Mouse (Mus musculus): ENCODE data around the gene Wdr46. TPM values are rescaled to one million over a fixed set of nuclear protein-coding genes. Genes with fewer than 3 reads are reported as not detected.
"Not testable (repeated sequence)": the region's sequence is repeated elsewhere in the genome, so short reads cannot be mapped to it uniquely, and the experiment has no call there.

The Wdr46 gene
- polyA plus RNA-seq, 1 experiment from 2014 or later = 67.0 TPM

DNA sequence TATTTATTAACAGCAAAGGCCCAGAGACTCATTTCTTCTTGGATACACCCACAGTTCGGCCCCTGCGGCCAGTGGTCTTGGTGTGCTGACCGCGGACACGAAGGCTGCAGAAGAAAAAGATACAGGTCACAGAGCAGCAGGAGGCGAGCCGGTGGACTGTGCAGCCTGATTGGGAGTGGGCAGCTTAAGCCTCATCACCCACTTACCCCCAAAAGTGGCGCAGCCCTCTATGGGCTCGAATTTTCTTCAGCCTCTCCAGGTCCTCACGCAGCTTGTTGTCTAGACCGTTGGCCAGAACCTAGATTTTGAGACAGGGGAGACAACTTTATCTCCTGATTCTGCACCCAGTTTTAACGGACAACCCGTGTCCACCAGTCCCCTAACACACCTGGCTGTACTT lies 11.6 kb downstream of the Wdr46 start:
- H3K27ac ChIP-seq (ENCODE audit: low read depth, low read length) = peak overlapping the region; percentile 90
- not testable (repeated sequence) for H3K9me3 ChIP-seq (ENCODE audit: control insufficient read depth, low read length); DNase-seq (ENCODE audit: low spot score); H3K27me3 ChIP-seq (replicated peaks; ENCODE audit: control insufficient read depth, insufficient read depth, low read length); ATAC-seq (replicated peaks; ENCODE audit: low FRiP score)
- 66% methylated on average over 13 of the region's 13 CpGs for WGBS
- peak overlapping the region; percentile 85 for H3K4me3 ChIP-seq (ENCODE audit: low read depth, low read length)
- peak overlapping the region; percentile 100 for H3K4me2 ChIP-seq
- peaks cover 48% of the 10 kb centered on the region for H3K4me1 ChIP-seq (replicated peaks; ENCODE audit: control insufficient read depth, insufficient read depth, low read length)
- peak overlapping the region; percentile 97; the same call in 1 of the 2 replicates for H3K9ac ChIP-seq (ENCODE audit: low read depth, low read length)
- peaks cover 38% of the 10 kb centered on the region for H3K36me3 ChIP-seq (ENCODE audit: control insufficient read depth, insufficient read depth, low read length)

DNA sequence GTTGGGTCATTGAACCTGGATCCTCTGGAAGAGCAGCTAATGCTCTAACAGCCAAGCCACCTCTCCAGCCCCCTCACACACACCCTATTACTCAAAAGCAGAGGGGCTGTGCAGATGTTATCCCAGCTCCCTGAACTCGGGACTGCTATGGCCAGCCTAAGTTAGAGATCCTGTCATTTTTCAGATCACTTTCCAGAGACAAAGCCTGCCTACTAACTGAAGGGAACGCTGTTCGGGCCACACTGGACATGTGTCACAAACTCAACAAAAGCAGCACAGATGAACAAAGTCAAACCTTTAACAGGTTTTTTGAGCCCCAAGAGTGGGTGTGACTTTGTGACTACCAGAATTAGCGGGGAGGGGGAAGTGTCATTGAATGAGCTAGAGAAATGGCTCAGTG lies 12.4 kb downstream of the Wdr46 start:
- Histone ChIP-seq H3K27ac (ENCODE audit: low read depth, low read length) (peak overlapping the region; percentile 90), H3K4me2 (peak overlapping the region; percentile 100), H3K9ac (ENCODE audit: low read depth, low read length) (peak overlapping the region; percentile 97), H3K4me3 (ENCODE audit: low read depth, low read length) (peak overlapping the region; percentile 85), H3K36me3 (ENCODE audit: control insufficient read depth, insufficient read depth, low read length) (peaks cover 34% of the 10 kb centered on the region), H3K27me3 (replicated peaks; ENCODE audit: control insufficient read depth, insufficient read depth, low read length) (no peaks in the 10 kb centered on the region), H3K9me3 (ENCODE audit: control insufficient read depth, low read length) (no peaks in the 10 kb centered on the region), H3K4me1 (replicated peaks; ENCODE audit: control insufficient read depth, insufficient read depth, low read length) (peaks cover 50% of the 10 kb centered on the region)
- ATAC-seq (replicated peaks; ENCODE audit: low FRiP score) (no peak), DNase-seq (ENCODE audit: low spot score) (no peak)
- WGBS = 64% methylated on average over 4 of the region's 4 CpGs

DNA sequence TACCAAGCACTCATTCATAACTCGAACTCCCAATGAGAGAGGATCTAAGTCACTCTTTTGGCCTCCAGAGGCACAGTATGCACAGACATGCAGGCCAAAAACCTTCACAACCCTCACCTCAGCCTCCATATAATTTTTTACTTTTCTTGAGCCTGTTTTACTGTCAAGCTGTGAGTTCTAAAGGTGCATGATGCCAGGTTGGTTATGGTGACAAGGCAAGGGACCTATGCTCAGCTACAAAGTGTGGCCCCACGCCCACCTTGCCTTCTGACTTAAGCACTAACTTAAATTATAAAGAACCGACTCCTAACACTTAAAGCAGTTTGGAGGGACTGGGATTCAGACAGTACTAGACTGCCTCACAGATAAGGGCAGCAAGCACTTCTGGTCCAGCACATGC lies 12.8 kb downstream of the Wdr46 start:
- peak overlapping the region; percentile 97 for H3K9ac ChIP-seq (ENCODE audit: low read depth, low read length)
- 61% methylated on average over 3 of the region's 3 CpGs for WGBS
- peaks cover 34% of the 10 kb centered on the region for H3K36me3 ChIP-seq (ENCODE audit: control insufficient read depth, insufficient read depth, low read length)
- H3K4me3 ChIP-seq (ENCODE audit: low read depth, low read length) = peak overlapping the region; percentile 85
- H3K4me1 ChIP-seq (replicated peaks; ENCODE audit: control insufficient read depth, insufficient read depth, low read length) = peaks cover 50% of the 10 kb centered on the region
- peak overlapping the region; percentile 90 for H3K27ac ChIP-seq (ENCODE audit: low read depth, low read length)
- no peaks in the 10 kb centered on the region for H3K27me3 ChIP-seq (replicated peaks; ENCODE audit: control insufficient read depth, insufficient read depth, low read length)
- H3K4me2 ChIP-seq = peak overlapping the region; percentile 100
- H3K9me3 ChIP-seq (ENCODE audit: control insufficient read depth, low read length) = no peaks in the 10 kb centered on the region
- DNase-seq (ENCODE audit: low spot score) = no peak
- ATAC-seq (replicated peaks; ENCODE audit: low FRiP score) = no peak

DNA sequence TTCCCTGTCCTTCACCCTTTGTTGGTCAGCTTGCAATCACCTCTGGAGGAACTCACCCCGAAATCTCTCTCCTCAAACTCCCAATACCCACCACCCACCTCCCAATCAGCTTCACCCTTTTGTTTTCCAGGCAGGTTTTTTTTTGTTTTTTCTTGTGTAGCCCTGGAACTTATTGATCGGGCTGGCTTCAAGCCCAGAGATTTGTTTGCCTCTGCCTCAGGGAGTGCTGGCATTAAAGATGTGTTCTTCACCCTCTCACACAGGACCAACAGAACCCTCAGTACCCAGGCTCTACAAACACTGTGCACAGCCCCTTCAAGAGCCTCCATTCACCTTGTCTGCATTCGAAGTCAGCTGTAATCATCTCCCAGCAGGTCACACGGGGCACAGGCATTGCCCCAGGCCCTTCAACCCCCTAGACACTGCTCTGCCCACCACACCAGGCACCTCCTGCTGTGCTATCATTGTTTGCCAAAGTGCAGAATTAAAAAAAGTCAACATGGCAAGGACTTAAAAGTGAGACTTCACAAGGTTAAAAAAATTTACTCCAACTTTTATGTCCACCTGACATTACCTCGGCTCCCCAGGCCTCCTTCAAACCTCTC lies 13.6 kb downstream of the Wdr46 start:
- peak overlapping the region; percentile 100 for H3K4me2 ChIP-seq
- no peaks in the 10 kb centered on the region for H3K27me3 ChIP-seq (replicated peaks; ENCODE audit: control insufficient read depth, insufficient read depth, low read length)
- H3K4me3 ChIP-seq (ENCODE audit: low read depth, low read length) = peak overlapping the region; percentile 85
- ATAC-seq (replicated peaks; ENCODE audit: low FRiP score) (no peak), DNase-seq (ENCODE audit: low spot score) (no peak)
- no peaks in the 10 kb centered on the region for H3K9me3 ChIP-seq (ENCODE audit: control insufficient read depth, low read length)
- peak overlapping the region; percentile 90 for H3K27ac ChIP-seq (ENCODE audit: low read depth, low read length)
- H3K36me3 ChIP-seq (ENCODE audit: control insufficient read depth, insufficient read depth, low read length) = peaks cover 37% of the 10 kb centered on the region
- H3K4me1 ChIP-seq (replicated peaks; ENCODE audit: control insufficient read depth, insufficient read depth, low read length) = peaks cover 50% of the 10 kb centered on the region
- 28% methylated on average over 5 of the region's 5 CpGs for WGBS
- H3K9ac ChIP-seq (ENCODE audit: low read depth, low read length) = peak overlapping the region; percentile 97

DNA sequence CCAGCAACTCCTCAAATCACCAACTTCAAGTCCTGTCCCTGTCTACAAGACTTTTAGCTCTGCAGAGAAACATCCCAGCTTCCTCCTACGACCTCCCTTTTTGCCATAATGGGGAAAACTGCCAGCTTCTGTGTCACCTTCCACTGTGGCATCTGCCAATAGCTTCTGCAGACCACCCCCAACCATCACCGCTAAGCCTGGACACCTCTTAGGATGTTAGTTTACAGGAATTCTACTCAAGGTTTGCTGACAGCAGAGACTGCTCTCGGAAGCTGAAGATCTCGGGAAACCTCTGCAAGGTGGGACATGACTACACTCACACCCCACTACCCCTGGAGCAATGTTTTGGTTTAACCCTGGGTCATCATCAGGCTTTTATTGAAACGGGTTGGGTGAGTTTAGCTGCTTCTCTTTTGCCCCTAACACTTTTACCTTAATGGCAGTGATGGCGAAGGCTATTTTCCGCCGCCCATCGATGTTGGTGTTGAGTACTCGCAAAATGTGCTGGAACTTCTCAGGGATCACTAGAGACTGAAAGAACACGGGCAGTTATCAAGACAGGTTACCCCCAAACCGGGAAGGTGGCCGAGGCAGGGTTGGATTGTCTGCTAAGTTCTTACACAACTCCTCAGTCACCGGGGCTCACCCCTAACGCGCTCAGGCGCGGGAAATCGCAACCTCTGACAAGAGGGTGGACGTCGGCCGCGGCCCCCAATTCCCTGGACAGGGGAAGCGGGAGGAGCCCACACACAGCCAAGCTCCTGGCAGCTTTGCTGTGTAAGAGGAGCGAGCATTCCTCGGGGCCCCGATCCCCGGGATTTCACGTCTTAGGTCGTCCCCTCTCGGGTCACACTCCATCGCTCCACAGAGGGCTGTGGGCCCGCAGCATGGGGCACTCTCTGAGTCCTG lies 14.4 kb downstream of the Wdr46 start:
- Histone ChIP-seq H3K36me3 (ENCODE audit: control insufficient read depth, insufficient read depth, low read length) (peaks cover 38% of the 10 kb centered on the region), H3K27ac (ENCODE audit: low read depth, low read length) (peak overlapping the region; percentile 90), H3K4me1 (replicated peaks; ENCODE audit: control insufficient read depth, insufficient read depth, low read length) (peaks cover 48% of the 10 kb centered on the region), H3K4me3 (ENCODE audit: low read depth, low read length) (peak overlapping the region; percentile 85), H3K9ac (ENCODE audit: low read depth, low read length) (peak overlapping the region; percentile 97), H3K9me3 (ENCODE audit: control insufficient read depth, low read length) (no peaks in the 10 kb centered on the region), H3K4me2 (peak overlapping the region; percentile 100), H3K27me3 (replicated peaks; ENCODE audit: control insufficient read depth, insufficient read depth, low read length) (no peaks in the 10 kb centered on the region)
- DNase-seq (ENCODE audit: low spot score) (no peak), ATAC-seq (replicated peaks; ENCODE audit: low FRiP score) (0 out of 2 replicates have a peak, but pooled peaks have one; percentile 0)
- under 1% methylated on average over 33 of the region's 33 CpGs for WGBS

DNA sequence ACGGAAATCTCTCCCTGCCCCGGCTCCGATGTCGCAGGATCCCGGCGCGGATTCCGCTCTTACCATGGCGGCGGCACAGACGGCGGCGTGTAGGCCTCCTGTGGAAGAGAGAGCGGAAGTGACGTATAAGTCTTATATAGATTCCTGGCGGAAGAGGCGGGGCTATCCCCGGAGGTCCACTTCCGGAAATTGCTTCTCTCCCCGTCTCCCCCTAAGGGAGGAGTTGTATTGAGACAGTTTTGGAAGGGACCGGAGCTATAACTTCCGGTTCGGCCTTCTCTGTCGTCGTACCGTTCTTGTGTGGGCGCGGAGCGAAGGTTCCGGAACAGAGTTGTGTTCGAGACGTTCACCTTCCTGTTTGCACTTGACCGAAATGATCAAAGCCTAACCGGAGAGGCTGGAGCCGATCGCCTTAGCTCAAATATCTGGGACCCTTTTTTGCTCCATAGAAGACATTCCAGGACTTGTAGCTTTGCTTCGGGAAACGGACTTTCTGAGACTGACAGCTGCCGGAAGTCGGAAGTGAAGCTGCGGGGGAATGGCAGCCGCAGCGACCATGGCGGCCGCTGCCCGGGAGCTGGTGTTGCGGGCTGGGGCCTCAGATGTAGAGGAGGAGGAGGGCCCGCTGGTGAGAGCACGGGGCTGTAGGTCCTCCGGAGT lies 15.2 kb downstream of the Wdr46 start, which contains the start of the genes Vps52 and Rps18:
Gene Vps52 (plus strand): TSS at position 258 of the 660 bp plus-strand sequence.
Gene Rps18 (minus strand): TSS at position 447 of the 660 bp plus-strand sequence.
- Histone ChIP-seq H3K4me1 (replicated peaks; ENCODE audit: control insufficient read depth, insufficient read depth, low read length) (peaks cover 40% of the 10 kb centered on the region), H3K9ac (ENCODE audit: low read depth, low read length) (peak within 1 kb of the TSS; percentile 97), H3K27ac (ENCODE audit: low read depth, low read length) (peak within 1 kb of the TSS; percentile 90), H3K27me3 (replicated peaks; ENCODE audit: control insufficient read depth, insufficient read depth, low read length) (no peaks in the 10 kb centered on the region), H3K9me3 (ENCODE audit: control insufficient read depth, low read length) (no peaks in the 10 kb centered on the region), H3K4me2 (peak within 1 kb of the TSS; percentile 100), H3K36me3 (ENCODE audit: control insufficient read depth, insufficient read depth, low read length) (peaks cover 46% of the 10 kb centered on the region), H3K4me3 (ENCODE audit: low read depth, low read length) (peak within 1 kb of the TSS; percentile 85)
- WGBS = 1% methylated on average over 50 of the region's 50 CpGs
- peak; percentile 93 for DNase-seq (ENCODE audit: low spot score)
- ATAC-seq (replicated peaks; ENCODE audit: low FRiP score) = peak; percentile 78

DNA sequence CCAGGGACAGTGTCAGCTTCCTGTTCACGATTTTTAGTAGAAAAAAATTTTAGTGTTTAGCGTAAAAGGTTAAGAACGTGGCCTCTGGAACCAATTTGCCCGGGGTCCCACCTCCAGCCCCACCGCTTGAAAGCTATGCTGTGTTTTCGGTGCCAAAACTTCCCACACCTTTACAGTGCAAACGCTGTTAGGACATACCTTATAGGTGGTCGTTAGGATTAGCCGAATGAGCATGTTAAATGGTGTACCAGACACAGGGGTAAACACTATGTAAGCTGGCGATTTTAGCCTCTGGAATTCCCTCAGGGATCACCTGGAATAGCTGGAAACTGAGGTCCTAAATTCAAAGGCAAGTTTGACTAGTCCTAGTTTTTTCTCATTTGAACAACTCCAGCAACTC lies 15.9 kb downstream of the Wdr46 start:
- H3K36me3 ChIP-seq (ENCODE audit: control insufficient read depth, insufficient read depth, low read length) = peaks cover 49% of the 10 kb centered on the region
- peak overlapping the region; percentile 90 for H3K27ac ChIP-seq (ENCODE audit: low read depth, low read length)
- peak overlapping the region; percentile 100 for H3K4me2 ChIP-seq
- no peak for DNase-seq (ENCODE audit: low spot score)
- peak overlapping the region; percentile 97 for H3K9ac ChIP-seq (ENCODE audit: low read depth, low read length)
- no peaks in the 10 kb centered on the region for H3K9me3 ChIP-seq (ENCODE audit: control insufficient read depth, low read length)
- 5% methylated on average over 10 of the region's 10 CpGs for WGBS
- H3K4me3 ChIP-seq (ENCODE audit: low read depth, low read length) = peak overlapping the region; percentile 85
- H3K4me1 ChIP-seq (replicated peaks; ENCODE audit: control insufficient read depth, insufficient read depth, low read length) = peaks cover 34% of the 10 kb centered on the region
- ATAC-seq (replicated peaks; ENCODE audit: low FRiP score) = no peak
- no peaks in the 10 kb centered on the region for H3K27me3 ChIP-seq (replicated peaks; ENCODE audit: control insufficient read depth, insufficient read depth, low read length)

DNA sequence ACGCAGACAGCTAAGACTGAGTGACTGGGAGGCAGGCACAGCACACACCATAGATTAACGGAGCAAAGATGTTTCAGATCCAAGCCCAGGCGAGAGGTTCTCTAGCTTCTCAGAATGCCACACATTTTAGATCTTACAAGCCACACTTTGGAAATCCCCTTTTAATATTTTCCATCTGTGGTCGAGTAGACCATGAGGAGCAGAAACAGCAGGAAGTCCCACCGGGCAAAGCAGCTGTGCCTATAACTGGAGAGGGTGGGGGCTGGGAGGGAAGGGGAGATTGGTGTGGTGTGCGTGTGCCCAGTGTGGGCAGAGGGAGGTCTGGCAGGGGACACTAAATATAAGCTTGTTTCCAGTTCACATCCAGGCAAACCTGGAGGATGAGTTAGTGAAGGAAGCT lies 17.0 kb downstream of the Wdr46 start:
- Histone ChIP-seq H3K27me3 (replicated peaks; ENCODE audit: control insufficient read depth, insufficient read depth, low read length) (no peaks in the 10 kb centered on the region), H3K4me1 (replicated peaks; ENCODE audit: control insufficient read depth, insufficient read depth, low read length) (peaks cover 23% of the 10 kb centered on the region), H3K36me3 (ENCODE audit: control insufficient read depth, insufficient read depth, low read length) (peaks cover 48% of the 10 kb centered on the region), H3K27ac (ENCODE audit: low read depth, low read length) (no peak overlapping the region), H3K9ac (ENCODE audit: low read depth, low read length) (no peak overlapping the region), H3K9me3 (ENCODE audit: control insufficient read depth, low read length) (no peaks in the 10 kb centered on the region), H3K4me2 (no peak overlapping the region), H3K4me3 (ENCODE audit: low read depth, low read length) (no peak overlapping the region)
- DNase-seq (ENCODE audit: low spot score) = no peak
- WGBS = 83% methylated on average over 6 of the region's 6 CpGs
- ATAC-seq (replicated peaks; ENCODE audit: low FRiP score) = no peak
